Mouse (Mus musculus): Measurements from ENCODE around the gene Uqcrc1. TPM values are rescaled to one million over a fixed set of nuclear protein-coding genes. Genes with fewer than 3 reads are reported as not detected.

The Uqcrc1 gene
- 354 and 426 TPM in 2 replicates for total RNA-seq (2012; rRNA removed)

DNA sequence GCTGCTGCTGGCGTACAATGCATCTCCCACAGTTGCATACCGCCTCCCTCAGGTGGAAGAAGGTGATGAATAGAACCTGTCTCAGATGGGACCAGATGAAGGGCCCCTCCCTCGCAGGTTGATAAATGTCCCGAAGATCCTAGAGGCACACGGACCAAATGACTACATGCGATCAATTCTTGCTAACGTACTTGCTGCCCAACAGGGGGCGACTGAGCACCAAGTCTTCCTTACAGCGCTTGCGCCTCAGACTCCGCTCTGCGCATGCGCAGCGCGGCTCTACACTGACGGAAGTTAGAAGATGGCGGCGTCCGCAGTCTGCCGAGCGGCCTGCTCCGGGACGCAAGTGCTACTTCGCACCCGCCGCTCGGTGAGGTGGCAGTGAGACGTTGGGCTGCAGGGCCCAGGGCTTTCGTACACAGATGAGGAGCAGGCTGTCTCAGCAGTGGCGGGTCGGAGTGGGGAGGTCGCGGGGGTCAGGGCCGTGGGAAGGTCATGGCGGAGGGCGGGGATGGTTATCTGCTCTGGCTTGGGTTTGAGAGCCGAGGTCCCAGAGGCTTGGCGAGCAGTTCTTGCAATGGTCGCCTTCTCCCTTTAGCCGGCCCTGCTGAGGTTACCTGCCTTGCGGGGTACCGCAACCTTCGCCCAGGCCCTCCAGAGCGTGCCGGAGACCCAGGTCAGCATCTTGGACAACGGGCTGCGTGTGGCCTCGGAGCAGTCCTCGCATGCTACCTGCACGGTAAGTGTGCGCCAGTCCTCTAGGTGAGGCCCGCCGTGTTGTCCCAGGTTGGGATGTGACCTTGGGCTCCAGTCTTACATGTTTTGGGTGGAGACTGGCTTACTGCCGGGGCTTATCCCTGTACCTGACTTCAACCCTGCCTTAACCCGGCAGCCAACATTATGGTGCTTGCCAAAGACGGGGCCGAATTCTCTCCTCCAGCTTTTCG is at the start of gene Uqcrc1:
Gene Uqcrc1, plus strand, starts transcription at position 216 of the 947 bp plus-strand sequence.
- peak within 1 kb of the TSS; percentile 33; the same call in 1 of the 2 replicates for H3K27ac ChIP-seq (ENCODE audit: insufficient read depth, low read depth, low read length, poor library complexity, severe bottlenecking)
- peak; percentile 40; the same call in 1 of the 2 replicates for TF ChIP-seq ZC3H11A (IDR thresholded peaks at IDR 0.05; ENCODE audit: borderline replicate concordance, low read depth, low read length)
- TF ChIP-seq HCFC1 (IDR thresholded peaks at IDR 0.05; ENCODE audit: borderline replicate concordance, insufficient read depth, low read length): peak; percentile 73
- no peak for TF ChIP-seq MAFK (IDR thresholded peaks at IDR 0.05; ENCODE audit: insufficient read depth, low read depth, low read length)
- TF ChIP-seq ZNF384 (IDR thresholded peaks at IDR 0.05; ENCODE audit: low read depth, low read length): no peak
- in situ Hi-C loops (cut with MboI; ENCODE audit: low sequenced_read_pairs in 2 of 2, unreplicated experiment in 2 of 2): no loop called here

DNA sequence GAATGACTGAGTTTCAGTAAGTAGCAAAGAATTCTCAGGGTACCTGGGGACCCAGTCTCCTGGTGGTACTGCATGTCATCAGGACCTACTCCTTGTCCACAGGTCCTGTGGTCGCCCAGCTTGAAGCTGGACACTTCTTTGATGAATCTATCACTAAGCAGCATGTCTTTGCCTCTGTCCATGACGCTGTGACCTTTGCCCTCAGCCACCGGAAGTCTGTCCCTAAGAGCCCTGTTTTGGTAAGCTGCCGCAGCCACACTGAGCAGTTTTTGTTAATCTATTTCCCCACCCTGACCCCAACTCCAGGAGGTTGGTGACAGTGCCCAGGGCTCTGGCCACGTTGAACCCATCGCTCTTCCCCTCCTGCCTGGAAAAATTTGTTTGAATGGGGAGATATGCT is 24.1 kb upstream of the Uqcrc1 start:
- TF ChIP-seq CHD2 (IDR thresholded peaks at IDR 0.05; ENCODE audit: low read depth, low read length) (no peak), MAFK (IDR thresholded peaks at IDR 0.05; ENCODE audit: insufficient read depth, low read depth, low read length) (no peak), ZC3H11A (IDR thresholded peaks at IDR 0.05; ENCODE audit: borderline replicate concordance, low read depth, low read length) (no peak), HCFC1 (IDR thresholded peaks at IDR 0.05; ENCODE audit: borderline replicate concordance, insufficient read depth, low read length) (no peak), ZNF384 (IDR thresholded peaks at IDR 0.05; ENCODE audit: low read depth, low read length) (no peak)
- no peak for DNase-seq (ENCODE audit: low read depth, low spot score)
- Histone ChIP-seq H3K27ac (ENCODE audit: insufficient read depth, low read depth, low read length, poor library complexity, severe bottlenecking) (no peak overlapping the region), H3K9ac (ENCODE audit: insufficient read depth, low read depth, low read length, poor library complexity, severe bottlenecking) (no peak overlapping the region), H3K4me3 (ENCODE audit: insufficient read depth in 1 of 2, low read depth in 1 of 2, low read length in 2 of 2, poor library complexity in 1 of 2, severe bottlenecking in 1 of 2) (no peak overlapping the region), H3K4me1 (ENCODE audit: control insufficient read depth in 2 of 2, insufficient read depth in 2 of 2, low read length in 2 of 2, poor library complexity in 1 of 2) (no peaks in the 10 kb centered on the region), H3K36me3 (ENCODE audit: control insufficient read depth, insufficient read depth, low read length, poor library complexity, severe bottlenecking) (no peaks in the 10 kb centered on the region), H3K9me3 (ENCODE audit: control insufficient read depth, insufficient read depth, low read depth, low read length) (no peaks in the 10 kb centered on the region)
- in situ Hi-C loops (cut with MboI; ENCODE audit: low sequenced_read_pairs in 2 of 2, unreplicated experiment in 2 of 2): no loop called here

More for the DNA sequence above, at the start of gene Uqcrc1:
- H3K36me3 ChIP-seq (ENCODE audit: control insufficient read depth, insufficient read depth, low read length, poor library complexity, severe bottlenecking): peaks cover 21% of the 10 kb centered on the region
- peak; percentile 97 for DNase-seq (ENCODE audit: low read depth, low spot score)
- peak within 1 kb of the TSS; percentile 93 for H3K9ac ChIP-seq (ENCODE audit: insufficient read depth, low read depth, low read length, poor library complexity, severe bottlenecking)
- H3K9me3 ChIP-seq (ENCODE audit: control insufficient read depth, insufficient read depth, low read depth, low read length): no peaks in the 10 kb centered on the region
- H3K4me3 ChIP-seq (ENCODE audit: insufficient read depth in 1 of 2, low read depth in 1 of 2, low read length in 2 of 2, poor library complexity in 1 of 2, severe bottlenecking in 1 of 2): peak within 1 kb of the TSS; percentile 85 to 97
- H3K4me1 ChIP-seq (ENCODE audit: control insufficient read depth in 2 of 2, insufficient read depth in 2 of 2, low read length in 2 of 2, poor library complexity in 1 of 2): no peaks in the 10 kb centered on the region; a peak in 1 of 4 replicates

DNA sequence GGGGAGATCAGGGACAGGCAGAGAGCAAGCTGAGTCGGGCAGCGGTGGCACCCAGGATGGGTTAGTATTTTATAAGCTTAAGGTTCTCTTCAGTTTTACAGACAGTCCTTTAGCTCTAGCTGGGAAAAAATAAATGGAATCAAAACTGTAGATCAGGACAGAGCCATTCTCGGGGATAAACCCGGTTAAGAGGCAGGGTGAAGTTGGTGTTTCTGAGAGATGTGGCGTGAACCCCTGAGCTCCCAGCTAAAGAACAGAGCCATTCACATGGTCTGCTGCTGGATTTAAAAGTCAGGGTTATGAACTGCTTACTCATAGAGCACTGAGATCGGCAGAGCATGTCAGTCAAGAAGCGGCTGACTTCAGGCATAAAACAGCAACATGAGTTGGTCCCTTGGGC is 23.3 kb upstream of the Uqcrc1 start:
- no peaks in the 10 kb centered on the region for H3K36me3 ChIP-seq (ENCODE audit: control insufficient read depth, insufficient read depth, low read length, poor library complexity, severe bottlenecking)
- H3K27ac ChIP-seq (ENCODE audit: insufficient read depth, low read depth, low read length, poor library complexity, severe bottlenecking): no peak overlapping the region
- no peak overlapping the region for H3K4me3 ChIP-seq (ENCODE audit: insufficient read depth in 1 of 2, low read depth in 1 of 2, low read length in 2 of 2, poor library complexity in 1 of 2, severe bottlenecking in 1 of 2)
- DNase-seq (ENCODE audit: low read depth, low spot score): no peak
- no peak for TF ChIP-seq MAFK (IDR thresholded peaks at IDR 0.05; ENCODE audit: insufficient read depth, low read depth, low read length)
- no peak for TF ChIP-seq CHD2 (IDR thresholded peaks at IDR 0.05; ENCODE audit: low read depth, low read length)
- no peak for TF ChIP-seq ZC3H11A (IDR thresholded peaks at IDR 0.05; ENCODE audit: borderline replicate concordance, low read depth, low read length)
- no peak for TF ChIP-seq ZNF384 (IDR thresholded peaks at IDR 0.05; ENCODE audit: low read depth, low read length)
- TF ChIP-seq HCFC1 (IDR thresholded peaks at IDR 0.05; ENCODE audit: borderline replicate concordance, insufficient read depth, low read length): no peak
- H3K4me1 ChIP-seq (ENCODE audit: control insufficient read depth in 2 of 2, insufficient read depth in 2 of 2, low read length in 2 of 2, poor library complexity in 1 of 2): no peaks in the 10 kb centered on the region
- in situ Hi-C loops (cut with MboI; ENCODE audit: low sequenced_read_pairs in 2 of 2, unreplicated experiment in 2 of 2): no loop called here
- H3K9ac ChIP-seq (ENCODE audit: insufficient read depth, low read depth, low read length, poor library complexity, severe bottlenecking): no peak overlapping the region
- no peaks in the 10 kb centered on the region for H3K9me3 ChIP-seq (ENCODE audit: control insufficient read depth, insufficient read depth, low read depth, low read length)

DNA sequence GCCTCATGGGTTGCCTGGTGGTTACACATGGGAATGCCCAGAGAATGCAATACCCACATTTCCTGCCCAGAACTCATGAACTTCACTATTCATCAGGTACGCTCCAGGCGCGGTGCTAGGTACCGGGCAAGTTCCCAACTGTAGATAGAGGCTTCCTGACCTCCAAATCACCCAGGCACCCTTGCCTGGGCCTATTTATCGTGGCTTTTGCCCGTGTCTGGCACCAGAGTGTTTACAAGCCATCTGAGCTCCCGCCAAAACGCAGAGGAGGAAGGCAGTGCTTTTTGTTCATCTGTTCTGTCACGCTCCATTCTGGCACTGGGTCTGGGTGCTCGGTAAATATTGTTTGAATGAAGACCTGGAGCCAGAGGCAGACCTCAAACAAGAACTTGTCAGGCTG is 22.8 kb upstream of the Uqcrc1 start:
- H3K27ac ChIP-seq (ENCODE audit: insufficient read depth, low read depth, low read length, poor library complexity, severe bottlenecking): no peak overlapping the region
- no peaks in the 10 kb centered on the region for H3K36me3 ChIP-seq (ENCODE audit: control insufficient read depth, insufficient read depth, low read length, poor library complexity, severe bottlenecking)
- in situ Hi-C loops (cut with MboI; ENCODE audit: low sequenced_read_pairs in 2 of 2, unreplicated experiment in 2 of 2): no loop called here
- H3K4me3 ChIP-seq (ENCODE audit: insufficient read depth in 1 of 2, low read depth in 1 of 2, low read length in 2 of 2, poor library complexity in 1 of 2, severe bottlenecking in 1 of 2): no peak overlapping the region
- no peaks in the 10 kb centered on the region for H3K9me3 ChIP-seq (ENCODE audit: control insufficient read depth, insufficient read depth, low read depth, low read length)
- H3K4me1 ChIP-seq (ENCODE audit: control insufficient read depth in 2 of 2, insufficient read depth in 2 of 2, low read length in 2 of 2, poor library complexity in 1 of 2): no peaks in the 10 kb centered on the region
- no peak for TF ChIP-seq MAFK (IDR thresholded peaks at IDR 0.05; ENCODE audit: insufficient read depth, low read depth, low read length)
- DNase-seq (ENCODE audit: low read depth, low spot score): no peak
- no peak overlapping the region for H3K9ac ChIP-seq (ENCODE audit: insufficient read depth, low read depth, low read length, poor library complexity, severe bottlenecking)

Data from ES-E14 (cell line).